15 mouse cellular contexts compared by ENCODE assay signal in the genomic region with DNA sequence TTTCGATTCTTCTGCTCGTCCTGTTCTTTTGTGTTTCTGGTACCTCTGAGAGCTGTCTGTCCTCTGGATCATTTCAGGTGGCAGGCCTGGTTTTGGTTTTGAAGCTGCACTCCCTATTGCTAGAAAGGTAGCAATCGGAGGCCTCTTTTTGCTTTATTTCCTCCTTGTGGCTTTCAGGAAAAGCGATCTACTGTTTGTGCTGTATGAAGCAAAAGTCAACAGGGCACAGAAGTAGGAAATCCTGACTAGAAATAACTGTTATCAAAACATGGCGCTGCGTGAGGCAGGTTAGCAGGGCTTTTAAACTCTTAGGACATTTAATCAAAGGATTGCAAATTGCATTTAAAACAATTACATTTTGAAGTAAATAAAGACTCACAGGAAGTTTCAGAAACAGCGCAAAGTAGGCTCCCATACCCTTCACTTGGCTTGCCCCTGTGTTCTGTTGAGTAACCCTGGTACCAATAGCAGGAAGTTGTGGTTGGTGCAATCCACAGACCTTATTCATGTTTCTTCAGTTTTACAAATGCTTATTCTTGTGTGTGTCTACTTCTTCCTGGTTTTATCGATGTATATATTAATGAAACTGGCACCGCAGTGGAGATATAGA. TPM values are rescaled to one million over a fixed set of nuclear protein-coding genes. Genes with fewer than 3 reads are reported as not detected.
A peak's percentile ranks its signal among the peaks of the same experiment; 100 is the strongest.
DNase-seq lines count a peak whose midpoint lies in the region; ATAC-seq and TF ChIP-seq lines count a peak whose summit lies in the region.
"Had no signal": no experiment of that assay in that cellular context is flagged by ENCODE, and none has a peak within 500 bp of the region (broad histone marks: within the 10 kb centered on the region; RNA-seq: fewer than 3 reads in every experiment).

No protein-coding gene starts in this region.

- no peak for TF ChIP-seq POLR2A in thymus, adult 2 months (IDR thresholded peaks at IDR 0.05; ENCODE audit: control insufficient read depth, extremely low read depth, insufficient read depth, low read length, poor library complexity)

- intact Hi-C loops in left cerebral cortex, postnatal 14 days (cut with DNase I), result no loop called here

- H3K9me3 ChIP-seq in lung, postnatal 0 days (ENCODE audit: low read length), result no peaks in the 10 kb centered on the region
- no peaks in the 10 kb centered on the region for H3K9me3 ChIP-seq in liver, embryonic 14.5 days (ENCODE audit: control insufficient read depth, low read length)
- H3K9me3 ChIP-seq: hindbrain, embryonic 10.5 days; neural tube, embryonic 15.5 days had no signal

- H3K27me3 ChIP-seq in lung, postnatal 0 days (replicated peaks; ENCODE audit: insufficient read depth, low read length), result no peaks in the 10 kb centered on the region
- H3K27me3 ChIP-seq in liver, embryonic 14.5 days (ENCODE audit: control insufficient read depth, insufficient read depth, low read length), result no peaks in the 10 kb centered on the region
- no peaks in the 10 kb centered on the region for H3K27me3 ChIP-seq in thymus, adult 2 months (ENCODE audit: control insufficient read depth, insufficient read depth, low read length)
- H3K27me3 ChIP-seq: neural tube, embryonic 15.5 days had no signal

- WGBS in lung, postnatal 0 days, result 72% methylated on average over 9 of the region's 9 CpGs
- WGBS in liver, embryonic 14.5 days (ENCODE audit: insufficient replicate concordance), result 19% methylated on average over 9 of the region's 9 CpGs
- WGBS in thymus, adult 2 months, result 9% methylated on average over 9 of the region's 9 CpGs

- no peak overlapping the region for H3K4me3 ChIP-seq in lung, postnatal 0 days (ENCODE audit: low read depth, low read length)
- H3K4me3 ChIP-seq in liver, embryonic 14.5 days (ENCODE audit: insufficient read depth in 1 of 2, low read depth in 2 of 2, low read length in 2 of 2), result no peak overlapping the region
- no peak overlapping the region for H3K4me3 ChIP-seq in thymus, adult 2 months (ENCODE audit: control insufficient read depth, insufficient read depth, low read length)
- H3K4me3 ChIP-seq: hindbrain, embryonic 10.5 days; left cerebral cortex, adult 2 months; neural tube, embryonic 15.5 days had no signal

- H3K4me2 ChIP-seq in lung, postnatal 0 days (replicated peaks; ENCODE audit: low read depth, low read length), result 0 out of 2 replicates have a peak overlapping the region, but pooled peaks have one; percentile 8
- H3K4me2 ChIP-seq in liver, embryonic 14.5 days (ENCODE audit: low read depth), result peak overlapping the region; percentile 11; the same call in 1 of the 2 replicates
- H3K4me2 ChIP-seq: neural tube, embryonic 15.5 days had no signal

- H3K36me3 ChIP-seq in lung, postnatal 0 days (ENCODE audit: insufficient read depth, low read length), result no peaks in the 10 kb centered on the region
- no peaks in the 10 kb centered on the region for H3K36me3 ChIP-seq in liver, embryonic 14.5 days (replicated peaks; ENCODE audit: control insufficient read depth, insufficient read depth, low read depth)
- no peaks in the 10 kb centered on the region for H3K36me3 ChIP-seq in thymus, adult 2 months (ENCODE audit: control insufficient read depth, insufficient read depth, low read length)
- H3K36me3 ChIP-seq: hindbrain, embryonic 10.5 days; neural tube, embryonic 15.5 days had no signal

- peak overlapping the region; percentile 43 for H3K27ac ChIP-seq in lung, postnatal 0 days (ENCODE audit: low read length)
- no peak overlapping the region for H3K27ac ChIP-seq in liver, embryonic 14.5 days
- H3K27ac ChIP-seq in thymus, adult 2 months (ENCODE audit: control insufficient read depth, insufficient read depth, low read length), result no peak overlapping the region; the same call in 1 of the 2 replicates
- H3K27ac ChIP-seq: hindbrain, embryonic 10.5 days; kidney, postnatal 0 days; left cerebral cortex, adult 2 months; neural tube, embryonic 15.5 days had no signal

- no peak for TF ChIP-seq EP300 in lung, postnatal 0 days (IDR thresholded peaks at IDR 0.05)
- TF ChIP-seq EP300 in liver, embryonic 14.5 days (IDR thresholded peaks at IDR 0.05; ENCODE audit: low read depth), result no peak

- H3K4me1 ChIP-seq in lung, postnatal 0 days (ENCODE audit: insufficient read depth, low read depth, low read length), result no peaks in the 10 kb centered on the region
- no peaks in the 10 kb centered on the region for H3K4me1 ChIP-seq in liver, embryonic 14.5 days (replicated peaks; ENCODE audit: control insufficient read depth in 2 of 2, insufficient read depth in 2 of 2, low read length in 1 of 2)
- peaks cover 3% of the 10 kb centered on the region for H3K4me1 ChIP-seq in thymus, adult 2 months (replicated peaks; ENCODE audit: control insufficient read depth, insufficient read depth, low read length)
- H3K4me1 ChIP-seq: hindbrain, embryonic 10.5 days had no signal

- no peak for ATAC-seq in lung, postnatal 0 days
- ATAC-seq in liver, embryonic 14.5 days (ENCODE audit: insufficient read depth), result no peak

- no peak overlapping the region for H3K9ac ChIP-seq in lung, postnatal 0 days (replicated peaks; ENCODE audit: low read depth)
- no peak overlapping the region for H3K9ac ChIP-seq in liver, embryonic 14.5 days (replicated peaks)
- H3K9ac ChIP-seq: neural tube, embryonic 15.5 days had no signal

- DNase-seq in lung, postnatal 0 days (ENCODE audit: low spot score), result no peak
- no peak for DNase-seq in lung, postnatal 14 days
- peak; percentile 27 to 42 for DNase-seq in CD8-positive naive resting alpha-beta T cell, adult 2 months (ENCODE audit: low read depth in 2 of 2, low spot score in 2 of 2)
- DNase-seq in liver, embryonic 14.5 days (ENCODE audit: low read depth in 3 of 3, low spot score in 3 of 3), result no peak
- DNase-seq in thymus, adult 2 months, result peak; percentile 46
- no peak for DNase-seq in gastrocnemius, adult 8-10 months (ENCODE audit: low spot score in 2 of 2)
- no peak for DNase-seq in left cerebral cortex, postnatal 14 days (ENCODE audit: low spot score in 2 of 2)
- DNase-seq in frontal cortex, postnatal 36 days (ENCODE audit: low spot score in 2 of 2), result no peak
- DNase-seq: cerebellum, adult 9-10 months; gastrocnemius, postnatal 36 days; lung, postnatal 4 days had no signal

- no peak for TF ChIP-seq CTCF in lung, postnatal 0 days (IDR thresholded peaks at IDR 0.05)
- no peak for TF ChIP-seq CTCF in liver, embryonic 14.5 days (IDR thresholded peaks at IDR 0.05; ENCODE audit: low read depth)
- no peak for TF ChIP-seq CTCF in thymus, adult 2 months (IDR thresholded peaks at IDR 0.05; ENCODE audit: borderline replicate concordance, control insufficient read depth, extremely low read depth, insufficient read depth, low read length, poor library complexity)

RNA-seq across cellular contexts. Expression of a gene that starts 12.7 kb away (rescaled TPM):
- polyA plus RNA-seq in lung, postnatal 0 days (2015; fragmentation: Nextera tagmentation; extraction: Ambion mirVana), result 18.4 and 20.0 TPM in 2 replicates
- polyA plus RNA-seq in liver, embryonic 14.5 days (2012; rRNA removed), result 2.2 and 3.0 TPM in 2 replicates
- polyA plus RNA-seq in liver, embryonic 14.5 days (2014; fragmentation: Nextera tagmentation; extraction: Ambion mirVana), result 5.7 and 6.4 TPM in 2 replicates
- 7.9 and 10.9 TPM in 2 replicates for polyA plus RNA-seq in thymus, adult 2 months (2012; rRNA removed)
- 10 to 100 TPM; 45.4 to 63.5 (median 49.7) TPM for total RNA-seq in gastrocnemius, adult 8-10 months (2022)
- total RNA-seq in left cerebral cortex, postnatal 14 days (2021), result 10 to 100 TPM; 12.7 to 13.0 TPM

Comparison
In these comparisons a context has a peak if more than half of its experiments do, and no peak if none do; other contexts are left out.
1. DNase-seq: peak in CD8-positive naive resting alpha-beta T cell, adult 2 months (2 of 2) and thymus, adult 2 months (single experiment); none in lung, postnatal 0 days (single experiment), lung, postnatal 14 days (single experiment), liver, embryonic 14.5 days (0 of 3), gastrocnemius, adult 8-10 months (0 of 2), left cerebral cortex, postnatal 14 days (0 of 2) and frontal cortex, postnatal 36 days (0 of 2).